Mouse (Mus musculus): ENCODE results near the gene Arrdc1. TPM values are rescaled to one million over a fixed set of nuclear protein-coding genes. Genes with fewer than 3 reads are reported as not detected.
A peak's percentile ranks its signal among the peaks of the same experiment; 100 is the strongest.
"Not testable (repeated sequence)": the region's sequence is repeated elsewhere in the genome, so short reads cannot be mapped to it uniquely, and the experiment has no call there.

Gene Arrdc1
- polyA plus RNA-seq, 1 experiment from 2014 or later = 17.0 TPM

DNA sequence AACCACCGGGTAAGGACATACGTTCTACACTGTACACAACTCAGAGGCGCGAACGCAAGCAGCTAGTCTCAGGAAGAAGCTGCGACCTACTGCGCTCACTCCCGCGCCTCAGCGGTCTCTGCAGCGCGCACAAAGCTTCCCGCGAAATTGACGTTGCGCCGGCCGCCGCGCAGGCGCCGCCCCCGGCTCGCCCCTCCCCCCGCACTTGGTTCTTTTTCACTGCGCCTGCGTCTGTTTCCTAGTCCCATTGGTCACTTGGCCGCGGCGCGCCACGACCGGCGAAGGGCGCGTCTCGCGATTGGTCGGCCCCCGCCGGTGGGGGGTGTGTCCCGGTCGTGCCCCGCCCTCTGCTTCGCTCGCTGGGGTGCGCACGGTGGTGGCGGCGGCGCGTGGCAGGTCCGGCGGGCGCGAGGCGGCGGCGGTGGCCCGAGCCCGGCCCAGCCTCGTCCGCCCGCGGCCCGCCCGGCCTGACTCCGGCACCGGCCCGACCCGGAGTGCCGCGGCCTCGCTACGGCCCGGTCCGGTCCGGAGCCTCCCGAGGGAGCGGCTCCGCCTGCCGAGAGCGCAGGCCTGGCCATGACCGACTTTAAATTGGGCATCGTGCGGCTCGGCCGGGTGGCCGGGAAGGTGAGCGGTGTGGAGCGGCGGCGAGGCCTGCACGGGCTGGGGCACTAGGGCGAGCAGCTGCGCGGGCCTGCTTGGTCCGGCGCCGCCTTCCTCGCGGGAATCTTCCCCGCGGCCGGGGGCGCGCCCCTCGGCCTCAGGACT lies 14.6 kb upstream of the Arrdc1 start, which contains the start of gene Zmynd19:
TSS of gene Zmynd19 (plus strand) at position 372 of the 768 bp plus-strand sequence.
- peak; percentile 99 for ATAC-seq (ENCODE audit: low FRiP score, low read depth)
- peak within 1 kb of the TSS; percentile 69 for H3K27ac ChIP-seq (replicated peaks)
- under 1% methylated on average over 108 of the region's 108 CpGs for WGBS
- H3K4me2 ChIP-seq (replicated peaks) = peak within 1 kb of the TSS; percentile 94
- H3K4me3 ChIP-seq = peak within 1 kb of the TSS; percentile 89
- H3K36me3 ChIP-seq = peaks cover 31% of the 10 kb centered on the region
- H3K27me3 ChIP-seq = no peaks in the 10 kb centered on the region
- H3K4me1 ChIP-seq = peaks cover 16% of the 10 kb centered on the region
- H3K9ac ChIP-seq (replicated peaks) = peak within 1 kb of the TSS; percentile 94
- no peaks in the 10 kb centered on the region for H3K9me3 ChIP-seq

GRCm38 (mm10) chr2:24944304-24944703 lies 9.3 kb upstream of the Arrdc1 start:
- ATAC-seq (ENCODE audit: low FRiP score, low read depth); H3K9ac ChIP-seq (replicated peaks); H3K36me3 ChIP-seq; H3K4me1 ChIP-seq; H3K4me3 ChIP-seq; H3K27me3 ChIP-seq; H3K27ac ChIP-seq (replicated peaks); H3K4me2 ChIP-seq (replicated peaks); H3K9me3 ChIP-seq: not testable (repeated sequence)
- WGBS = 42% methylated on average over 2 of the region's 2 CpGs

GRCm38 (mm10) chr2:24942092-24942491 lies 7.0 kb upstream of the Arrdc1 start:
- Histone ChIP-seq H3K9ac (replicated peaks) (no peak overlapping the region), H3K4me1 (no peaks in the 10 kb centered on the region), H3K4me2 (replicated peaks) (no peak overlapping the region), H3K9me3 (no peaks in the 10 kb centered on the region), H3K27ac (replicated peaks) (no peak overlapping the region), H3K4me3 (no peak overlapping the region), H3K27me3 (no peaks in the 10 kb centered on the region), H3K36me3 (no peaks in the 10 kb centered on the region)
- WGBS = 81% methylated on average over 4 of the region's 4 CpGs
- no peak for ATAC-seq (ENCODE audit: low FRiP score, low read depth)

DNA sequence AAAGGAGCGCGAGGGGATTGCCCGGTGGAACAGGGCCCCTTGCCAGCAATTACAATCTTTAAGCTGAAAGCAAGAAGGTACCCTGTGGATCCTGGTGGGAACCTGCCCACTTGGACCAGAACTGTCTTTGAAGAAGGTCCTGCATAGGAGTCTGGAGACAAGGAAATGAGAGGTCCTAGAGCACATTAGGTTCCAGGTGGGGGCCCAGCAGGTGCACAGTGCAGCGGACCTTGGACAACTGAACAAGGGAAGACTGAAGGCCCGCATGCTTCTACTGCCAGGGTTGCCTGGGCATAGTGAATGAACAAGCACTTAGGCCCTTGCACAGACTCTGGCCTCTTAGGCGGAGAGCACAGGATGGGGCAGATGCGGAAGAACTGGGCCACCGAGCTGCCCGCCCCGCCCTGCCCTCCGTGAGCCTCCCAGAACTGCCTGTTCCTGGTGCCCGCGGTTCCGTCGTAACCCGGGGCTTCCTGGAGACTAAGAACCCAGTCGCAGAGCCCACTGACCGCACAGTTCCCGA lies 550 bp downstream of the Arrdc1 start:
- no peak overlapping the region for H3K27ac ChIP-seq (replicated peaks)
- no peaks in the 10 kb centered on the region for H3K36me3 ChIP-seq
- peak; percentile 67 for ATAC-seq (ENCODE audit: low FRiP score, low read depth)
- peaks cover 25% of the 10 kb centered on the region for H3K27me3 ChIP-seq
- peaks cover 14% of the 10 kb centered on the region for H3K4me1 ChIP-seq
- peak overlapping the region; percentile 57 for H3K4me3 ChIP-seq
- H3K9me3 ChIP-seq = no peaks in the 10 kb centered on the region
- peak overlapping the region; percentile 93 for H3K4me2 ChIP-seq (replicated peaks)
- WGBS = 6% methylated on average over 19 of the region's 19 CpGs
- peak overlapping the region; percentile 65 for H3K9ac ChIP-seq (replicated peaks)

DNA sequence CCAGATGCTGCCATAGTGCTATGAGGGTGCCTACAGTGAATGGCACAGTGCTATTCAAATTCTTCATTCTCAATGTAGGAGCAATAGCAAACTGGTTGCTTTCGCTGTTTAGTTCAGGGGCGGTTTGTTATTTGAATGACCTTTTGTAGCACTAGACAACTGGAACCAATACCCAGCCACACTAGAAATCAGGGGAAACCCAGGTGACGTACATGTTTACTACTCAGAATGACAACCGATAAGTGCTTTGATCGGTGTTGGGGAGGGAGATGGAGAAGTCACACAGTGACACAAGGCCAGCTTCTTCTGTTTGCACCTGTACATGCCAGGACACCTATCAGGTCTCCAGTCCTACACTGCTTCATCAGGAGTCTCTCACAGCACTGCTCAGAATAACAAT lies 5.5 kb downstream of the Arrdc1 start:
- WGBS = 92% methylated on average over 5 of the region's 5 CpGs
- Histone ChIP-seq H3K9ac (replicated peaks) (no peak overlapping the region), H3K27ac (replicated peaks) (no peak overlapping the region), H3K9me3 (no peaks in the 10 kb centered on the region), H3K4me2 (replicated peaks) (no peak overlapping the region), H3K4me1 (peaks cover 5% of the 10 kb centered on the region), H3K36me3 (no peaks in the 10 kb centered on the region), H3K4me3 (no peak overlapping the region), H3K27me3 (peaks cover 13% of the 10 kb centered on the region)
- no peak for ATAC-seq (ENCODE audit: low FRiP score, low read depth)

GRCm38 (mm10) chr2:24929119-24929518 lies 5.9 kb downstream of the Arrdc1 start:
- H3K27me3 ChIP-seq = peaks cover 8% of the 10 kb centered on the region
- no peaks in the 10 kb centered on the region for H3K9me3 ChIP-seq
- H3K36me3 ChIP-seq = no peaks in the 10 kb centered on the region
- no peak overlapping the region for H3K4me2 ChIP-seq (replicated peaks)
- no peak overlapping the region for H3K27ac ChIP-seq (replicated peaks)
- no peak for ATAC-seq (ENCODE audit: low FRiP score, low read depth)
- H3K4me3 ChIP-seq = no peak overlapping the region
- 63% methylated on average over 2 of the region's 2 CpGs for WGBS
- H3K4me1 ChIP-seq = peaks cover under 1% of the 10 kb centered on the region; the same call in 1 of the 2 replicates
- no peak overlapping the region for H3K9ac ChIP-seq (replicated peaks)

DNA sequence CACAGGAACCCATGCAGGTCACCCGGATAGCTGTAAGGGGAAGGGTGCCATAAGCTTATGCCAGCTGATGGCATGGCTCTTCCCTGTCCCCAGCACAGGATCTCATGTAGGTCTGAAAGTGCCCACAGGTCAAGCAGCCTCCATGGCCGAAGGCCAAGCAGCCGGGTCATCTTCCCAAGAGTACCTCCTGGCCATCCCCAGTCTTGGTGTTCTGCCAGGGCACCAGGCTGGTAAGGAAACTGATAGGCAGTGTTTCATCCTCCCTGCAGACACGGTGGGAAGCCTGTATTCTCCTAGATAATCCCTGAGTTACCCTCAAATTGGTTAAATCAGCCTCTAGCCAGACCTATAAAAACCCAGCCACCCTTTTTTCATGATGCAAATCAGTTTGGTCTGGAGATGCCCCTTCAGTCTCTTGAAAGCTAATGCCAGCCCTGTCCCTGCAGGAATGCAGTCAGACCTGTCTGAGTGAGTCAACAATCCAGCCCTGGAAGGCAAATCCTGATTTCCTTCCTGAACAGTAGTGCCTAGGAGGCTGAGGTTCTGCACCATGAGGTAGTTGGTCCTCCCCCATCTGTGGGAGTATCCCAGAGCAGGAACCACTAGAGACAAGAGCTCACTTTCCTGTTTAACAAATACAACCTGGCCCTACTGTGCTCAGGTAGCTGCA lies 7.1 kb downstream of the Arrdc1 start:
- Histone ChIP-seq H3K9ac (replicated peaks) (no peak overlapping the region), H3K27ac (replicated peaks) (no peak overlapping the region), H3K27me3 (no peaks in the 10 kb centered on the region), H3K4me3 (no peak overlapping the region), H3K36me3 (no peaks in the 10 kb centered on the region), H3K9me3 (no peaks in the 10 kb centered on the region), H3K4me1 (no peaks in the 10 kb centered on the region), H3K4me2 (replicated peaks) (no peak overlapping the region)
- no peak for ATAC-seq (ENCODE audit: low FRiP score, low read depth)
- WGBS = 66% methylated on average over 4 of the region's 4 CpGs

- H3K4me1 ChIP-seq = no peaks in the 10 kb centered on the region
- no peaks in the 10 kb centered on the region for H3K36me3 ChIP-seq
- H3K4me3 ChIP-seq = no peak overlapping the region
- no peaks in the 10 kb centered on the region for H3K27me3 ChIP-seq
- 80% methylated on average over 7 of the region's 7 CpGs for WGBS
- H3K9ac ChIP-seq (replicated peaks) = no peak overlapping the region
- no peaks in the 10 kb centered on the region for H3K9me3 ChIP-seq
- ATAC-seq (ENCODE audit: low FRiP score, low read depth) = no peak
- no peak overlapping the region for H3K27ac ChIP-seq (replicated peaks)
- no peak overlapping the region for H3K4me2 ChIP-seq (replicated peaks)
Observed at GRCm38 (mm10) chr2:24926965-24927358, 8.1 kb downstream of the Arrdc1 start.

- Histone ChIP-seq H3K4me2 (replicated peaks) (no peak overlapping the region), H3K9me3 (no peaks in the 10 kb centered on the region), H3K4me1 (no peaks in the 10 kb centered on the region), H3K27me3 (no peaks in the 10 kb centered on the region), H3K27ac (replicated peaks) (no peak overlapping the region), H3K36me3 (no peaks in the 10 kb centered on the region), H3K4me3 (no peak overlapping the region), H3K9ac (replicated peaks) (no peak overlapping the region)
- 90% methylated on average over 9 of the region's 9 CpGs for WGBS
- ATAC-seq (ENCODE audit: low FRiP score, low read depth) = no peak
Observed at GRCm38 (mm10) chr2:24926345-24926964, 8.6 kb downstream of the Arrdc1 start.

DNA sequence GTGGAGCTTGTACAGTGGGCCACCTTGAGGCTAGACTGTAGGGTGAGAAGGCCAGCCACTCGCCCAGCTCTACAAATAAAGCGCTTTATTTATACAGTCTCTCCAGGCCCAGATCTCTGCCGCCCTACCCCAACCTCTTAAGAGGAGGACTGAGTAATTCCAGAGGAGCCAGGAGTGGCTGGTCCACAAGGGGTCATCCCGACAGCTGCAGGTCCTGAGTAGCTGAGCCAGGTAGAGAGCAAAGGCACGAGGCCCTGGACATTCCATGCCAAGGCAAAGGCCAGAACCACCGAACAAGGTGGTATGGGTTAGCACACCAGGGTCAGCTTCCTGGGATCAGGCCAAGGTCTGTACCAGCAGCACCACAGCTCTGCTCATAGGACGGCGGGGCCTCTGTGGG lies 9.8 kb downstream of the Arrdc1 start:
- Histone ChIP-seq H3K36me3 (no peaks in the 10 kb centered on the region), H3K27me3 (no peaks in the 10 kb centered on the region), H3K4me3 (no peak overlapping the region), H3K4me2 (replicated peaks) (no peak overlapping the region), H3K9ac (replicated peaks) (no peak overlapping the region), H3K9me3 (no peaks in the 10 kb centered on the region), H3K4me1 (no peaks in the 10 kb centered on the region), H3K27ac (replicated peaks) (no peak overlapping the region)
- ATAC-seq (ENCODE audit: low FRiP score, low read depth) = no peak
- WGBS = 87% methylated on average over 8 of the region's 8 CpGs

- H3K27me3 ChIP-seq = no peaks in the 10 kb centered on the region
- H3K36me3 ChIP-seq = no peaks in the 10 kb centered on the region
- ATAC-seq (ENCODE audit: low FRiP score, low read depth) = no peak
- H3K4me3 ChIP-seq = no peak overlapping the region
- H3K27ac ChIP-seq (replicated peaks) = no peak overlapping the region
- H3K9ac ChIP-seq (replicated peaks) = no peak overlapping the region
- H3K9me3 ChIP-seq = no peaks in the 10 kb centered on the region
- no peak overlapping the region for H3K4me2 ChIP-seq (replicated peaks)
- no peaks in the 10 kb centered on the region for H3K4me1 ChIP-seq
- WGBS = 52% methylated on average over 2 of the region's 2 CpGs
Observed at GRCm38 (mm10) chr2:24923561-24923960, 11.5 kb downstream of the Arrdc1 start.

DNA sequence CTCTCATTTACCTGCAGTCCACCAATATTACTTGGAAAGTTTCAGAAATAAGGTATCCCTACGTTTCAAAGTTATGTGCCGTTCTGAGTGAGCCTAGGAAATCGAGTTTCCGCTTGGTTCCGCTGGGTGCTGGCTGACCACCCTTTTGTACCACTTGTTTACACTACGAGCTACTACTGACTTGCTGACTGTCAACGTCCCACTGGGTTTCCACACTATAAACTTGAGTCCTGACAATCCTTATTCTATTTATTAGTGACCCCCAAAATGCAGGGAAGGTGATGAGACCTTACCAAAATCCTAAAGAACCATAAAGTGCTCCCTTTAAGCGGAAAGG lies 15.2 kb downstream of the Arrdc1 start:
- H3K27ac ChIP-seq (replicated peaks) = peak overlapping the region; percentile 98
- WGBS = 11% methylated on average over 8 of the region's 8 CpGs

More for the DNA sequence above, 15.2 kb downstream of the Arrdc1 start:
- Histone ChIP-seq H3K4me3 (peak overlapping the region; percentile 98), H3K9ac (replicated peaks) (peak overlapping the region; percentile 99), H3K36me3 (no peaks in the 10 kb centered on the region), H3K4me1 (peaks cover 10% of the 10 kb centered on the region), H3K4me2 (replicated peaks) (peak overlapping the region; percentile 61), H3K27me3 (no peaks in the 10 kb centered on the region), H3K9me3 (no peaks in the 10 kb centered on the region)
- peak; percentile 66; the same call in 1 of the 2 replicates for ATAC-seq (ENCODE audit: low FRiP score, low read depth)

Data from midbrain, embryonic 12.5 days (tissue).